Mouse (Mus musculus): ENCODE data around the gene Gpd2. TPM values are rescaled to one million over a fixed set of nuclear protein-coding genes. Genes with fewer than 3 reads are reported as not detected.

Gpd2 gene
- total and polyA plus RNA-seq, 3 experiments: 15.7 to 20.4 (median 16.7) TPM

DNA sequence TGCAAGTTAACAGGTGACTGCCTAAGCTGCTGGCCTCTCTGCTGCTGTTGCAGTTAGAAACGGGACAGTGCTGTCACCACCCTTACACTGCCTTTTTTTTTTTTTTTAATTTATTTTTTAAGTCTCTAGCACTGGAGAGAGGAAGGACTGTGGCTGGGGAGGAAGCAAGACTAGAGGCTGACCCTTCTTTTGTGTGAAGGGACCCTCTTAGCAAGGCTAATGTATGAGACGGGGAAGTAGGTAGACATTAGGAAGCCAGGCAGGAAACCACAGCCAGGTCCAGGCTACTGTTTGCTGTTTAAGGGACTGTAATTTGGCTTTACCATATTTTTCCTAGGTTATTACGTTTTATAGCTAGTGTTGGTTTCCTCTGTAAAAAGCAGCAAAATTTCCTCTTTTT, 93.4 kb downstream of the Gpd2 start:
- H3K79me2 ChIP-seq (replicated peaks; ENCODE audit: control insufficient read depth, extremely low read depth, insufficient read depth, poor library complexity, severe bottlenecking): no peaks in the 10 kb centered on the region
- H3K4me2 ChIP-seq (ENCODE audit: insufficient read depth, low read depth, poor library complexity, severe bottlenecking): no peak overlapping the region
- H3K9ac ChIP-seq (ENCODE audit: insufficient read depth, low read depth): no peak overlapping the region
- TF ChIP-seq HCFC1 (IDR thresholded peaks at IDR 0.05; ENCODE audit: low read depth, low read length) (no peak), MEF2A (IDR thresholded peaks at IDR 0.05; ENCODE audit: borderline replicate concordance, low read depth, low read length) (no peak), UBTF (IDR thresholded peaks at IDR 0.05; ENCODE audit: low read depth, low read length) (no peak), TCF12 (IDR thresholded peaks at IDR 0.05; ENCODE audit: low read depth, low read length) (no peak), ETS1 (conservative IDR thresholded peaks at IDR 0.05; ENCODE audit: low read depth, low read length) (no peak), ZC3H11A (IDR thresholded peaks at IDR 0.05; ENCODE audit: low read depth, low read length) (no peak), E2F4 (IDR thresholded peaks at IDR 0.05; ENCODE audit: insufficient replicate concordance, low read depth, low read length) (no peak), CHD1 (IDR thresholded peaks at IDR 0.05; ENCODE audit: low read depth, low read length) (no peak), POLR2A (IDR thresholded peaks at IDR 0.05; ENCODE audit: low read depth, low read length) (no peak), PAX5 (IDR thresholded peaks at IDR 0.05; ENCODE audit: low read length) (no peak), MXI1 (IDR thresholded peaks at IDR 0.05; ENCODE audit: low read depth, low read length) (no peak), BHLHE40 (IDR thresholded peaks at IDR 0.05; ENCODE audit: low read depth, low read length) (no peak), MAZ (IDR thresholded peaks at IDR 0.05; ENCODE audit: low read depth, low read length) (no peak), ZMIZ1 (IDR thresholded peaks at IDR 0.05; ENCODE audit: low read depth, low read length) (no peak)
- no peak overlapping the region for H3K4me3 ChIP-seq (replicated peaks in 1 of 3; ENCODE audit: low read depth in 2 of 3, low read length in 2 of 3, poor library complexity in 1 of 3)
- no peaks in the 10 kb centered on the region for H3K27me3 ChIP-seq (replicated peaks)
- in situ Hi-C loops (cut with MboI; ENCODE audit: low pct_ligation_motif_present, low pct_unique_long_range_greater_than_20kb, low sequenced_read_pairs): no loop called here
- no peaks in the 10 kb centered on the region for H3K9me3 ChIP-seq (replicated peaks; ENCODE audit: low read length)
- peaks cover 5 to 9% of the 10 kb centered on the region in 2 experiments for H3K4me1 ChIP-seq (ENCODE audit: control insufficient read depth in 1 of 2, insufficient read depth in 2 of 2)
- no peak for DNase-seq (ENCODE audit: extremely low read depth)
- H3K27ac ChIP-seq (ENCODE audit: insufficient read depth, low read depth): no peak overlapping the region
- peaks cover 0 to 2% of the 10 kb centered on the region in 2 experiments for H3K36me3 ChIP-seq (replicated peaks in 1 of 2; ENCODE audit: control insufficient read depth in 1 of 2, insufficient read depth in 1 of 2, low read length in 1 of 2)
- dilution Hi-C loops (cut with MboI; ENCODE audit: extremely low pct_ligation_motif_present, extremely low pct_unique_long_range_greater_than_20kb, low sequenced_read_pairs): no loop called here

GRCm38 (mm10) chr2:57331266-57331665, 93.8 kb downstream of the Gpd2 start:
- TF ChIP-seq NELFE (IDR thresholded peaks at IDR 0.05; ENCODE audit: low read depth, low read length) (no peak), CHD1 (IDR thresholded peaks at IDR 0.05; ENCODE audit: low read depth, low read length) (no peak), ZC3H11A (IDR thresholded peaks at IDR 0.05; ENCODE audit: low read depth, low read length) (no peak), CHD2 (IDR thresholded peaks at IDR 0.05; ENCODE audit: low read length) (no peak), MYC (IDR thresholded peaks at IDR 0.05; ENCODE audit: low read depth, low read length) (no peak), MAX (IDR thresholded peaks at IDR 0.05; ENCODE audit: low read length) (no peak), RCOR1 (conservative IDR thresholded peaks at IDR 0.05; ENCODE audit: low read depth, low read length) (no peak), USF2 (conservative IDR thresholded peaks at IDR 0.05; ENCODE audit: low read depth, low read length) (no peak), RAD21 (IDR thresholded peaks at IDR 0.05; ENCODE audit: low read depth, low read length) (no peak), NRF1 (IDR thresholded peaks at IDR 0.05; ENCODE audit: low read depth, low read length) (no peak), TCF12 (IDR thresholded peaks at IDR 0.05; ENCODE audit: low read depth, low read length) (no peak), HCFC1 (IDR thresholded peaks at IDR 0.05; ENCODE audit: low read depth, low read length) (no peak), ZMIZ1 (IDR thresholded peaks at IDR 0.05; ENCODE audit: low read depth, low read length) (no peak), JUN (IDR thresholded peaks at IDR 0.05; ENCODE audit: insufficient read depth, low read depth, low read length) (no peak), USF1 (IDR thresholded peaks at IDR 0.05; ENCODE audit: low read depth, low read length) (no peak), SMC3 (IDR thresholded peaks at IDR 0.05; ENCODE audit: low read depth, low read length) (no peak), EP300 (IDR thresholded peaks at IDR 0.05; ENCODE audit: low read length) (no peak), KAT2A (IDR thresholded peaks at IDR 0.05; ENCODE audit: insufficient replicate concordance, low read length) (no peak)
- H3K4me3 ChIP-seq (replicated peaks in 1 of 3; ENCODE audit: low read depth in 2 of 3, low read length in 2 of 3, poor library complexity in 1 of 3): no peak overlapping the region

More at GRCm38 (mm10) chr2:57331266-57331665, 93.8 kb downstream of the Gpd2 start:
- no peaks in the 10 kb centered on the region for H3K27me3 ChIP-seq (replicated peaks)
- H3K9ac ChIP-seq (ENCODE audit: insufficient read depth, low read depth): no peak overlapping the region; the same call in 1 of the 2 replicates
- no peaks in the 10 kb centered on the region for H3K9me3 ChIP-seq (replicated peaks; ENCODE audit: low read length)
- DNase-seq (ENCODE audit: extremely low read depth): no peak
- H3K4me2 ChIP-seq (ENCODE audit: insufficient read depth, low read depth, poor library complexity, severe bottlenecking): no peak overlapping the region
- H3K36me3 ChIP-seq (replicated peaks in 1 of 2; ENCODE audit: control insufficient read depth in 1 of 2, insufficient read depth in 1 of 2, low read length in 1 of 2): peaks cover 0 to 2% of the 10 kb centered on the region in 2 experiments
- dilution Hi-C loops (cut with MboI; ENCODE audit: extremely low pct_ligation_motif_present, extremely low pct_unique_long_range_greater_than_20kb, low sequenced_read_pairs) (no loop called here), in situ Hi-C loops (cut with MboI; ENCODE audit: low pct_ligation_motif_present, low pct_unique_long_range_greater_than_20kb, low sequenced_read_pairs) (no loop called here)
- peaks cover 5 to 9% of the 10 kb centered on the region in 2 experiments for H3K4me1 ChIP-seq (ENCODE audit: control insufficient read depth in 1 of 2, insufficient read depth in 2 of 2)
- no peak overlapping the region for H3K27ac ChIP-seq (ENCODE audit: insufficient read depth, low read depth)
- H3K79me2 ChIP-seq (replicated peaks; ENCODE audit: control insufficient read depth, extremely low read depth, insufficient read depth, poor library complexity, severe bottlenecking): no peaks in the 10 kb centered on the region
